In the genomic region with DNA sequence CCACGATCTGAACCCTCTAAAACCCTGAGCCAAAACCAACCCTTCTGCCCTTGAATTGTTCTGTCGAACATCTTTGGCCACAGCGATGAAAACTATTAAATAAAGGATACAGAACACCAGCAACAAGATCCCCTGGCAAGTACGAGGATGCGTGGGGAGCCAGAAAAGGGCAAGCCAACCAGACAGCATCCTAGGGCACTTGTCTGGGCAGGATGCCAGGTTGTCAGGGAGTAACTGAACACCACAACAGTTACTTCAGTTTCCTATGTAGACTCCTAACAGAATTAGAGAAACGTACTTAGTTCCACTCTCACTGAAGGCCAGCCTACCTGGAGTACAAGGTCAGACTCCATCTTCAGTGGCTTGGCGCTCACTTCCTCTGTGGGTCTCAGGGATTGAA, we compare ENCODE assay signal across 17 mouse cellular contexts.
DNase-seq lines count a peak whose midpoint lies in the region; ATAC-seq and TF ChIP-seq lines count a peak whose summit lies in the region.
"Had no signal": no experiment of that assay in that cellular context is flagged by ENCODE, and none has a peak within 500 bp of the region (broad histone marks: within the 10 kb centered on the region; RNA-seq: fewer than 3 reads in every experiment).

No protein-coding gene starts in this region.

- H3K27me3 ChIP-seq in lung, postnatal 0 days (replicated peaks; ENCODE audit: insufficient read depth, low read length) = no peaks in the 10 kb centered on the region
- peaks cover 11% of the 10 kb centered on the region for H3K27me3 ChIP-seq in limb, embryonic 10.5 days (ENCODE audit: low read depth, poor library complexity, severe bottlenecking)
- H3K27me3 ChIP-seq: hindbrain, embryonic 15.5 days had no signal

- H3K9me3 ChIP-seq in lung, postnatal 0 days (ENCODE audit: low read length) = no peaks in the 10 kb centered on the region
- H3K9me3 ChIP-seq in limb, embryonic 10.5 days (replicated peaks) = no peaks in the 10 kb centered on the region
- H3K9me3 ChIP-seq: heart, embryonic 13.5 days; hindbrain, embryonic 15.5 days had no signal

- no peaks in the 10 kb centered on the region for H3K36me3 ChIP-seq in lung, postnatal 0 days (ENCODE audit: insufficient read depth, low read length)
- H3K36me3 ChIP-seq in limb, embryonic 10.5 days = no peaks in the 10 kb centered on the region
- H3K36me3 ChIP-seq: heart, embryonic 13.5 days; hindbrain, embryonic 15.5 days had no signal

- TF ChIP-seq EP300 in lung, postnatal 0 days (IDR thresholded peaks at IDR 0.05) = no peak

- no peak for TF ChIP-seq CTCF in lung, postnatal 0 days (IDR thresholded peaks at IDR 0.05)
- TF ChIP-seq CTCF in gastrocnemius, adult 2 months (IDR thresholded peaks at IDR 0.05) = no peak

- H3K4me2 ChIP-seq in lung, postnatal 0 days (replicated peaks; ENCODE audit: low read depth, low read length) = no peak overlapping the region
- H3K4me2 ChIP-seq: heart, embryonic 13.5 days; hindbrain, embryonic 15.5 days had no signal

- H3K27ac ChIP-seq in lung, postnatal 0 days (ENCODE audit: low read length) = no peak overlapping the region
- no peak overlapping the region for H3K27ac ChIP-seq in gastrocnemius, adult 2 months
- H3K27ac ChIP-seq in limb, embryonic 10.5 days = no peak overlapping the region
- H3K27ac ChIP-seq: heart, embryonic 13.5 days; hindbrain, embryonic 15.5 days had no signal

- WGBS in lung, postnatal 0 days = 76% methylated on average over 7 of the region's 7 CpGs
- 94% methylated on average over 7 of the region's 7 CpGs for WGBS in limb, embryonic 10.5 days

- intact Hi-C loops in gastrocnemius, adult 2 months (cut with DNase I) = no loop called here

- ATAC-seq in lung, postnatal 0 days = no peak
- ATAC-seq: forebrain, embryonic 14.5 days; intestine, embryonic 16.5 days had no signal

- no peak overlapping the region for H3K9ac ChIP-seq in lung, postnatal 0 days (replicated peaks; ENCODE audit: low read depth)
- H3K9ac ChIP-seq: heart, embryonic 13.5 days; hindbrain, embryonic 15.5 days had no signal

- no peak overlapping the region for H3K4me3 ChIP-seq in lung, postnatal 0 days (ENCODE audit: low read depth, low read length)
- no peak overlapping the region for H3K4me3 ChIP-seq in gastrocnemius, adult 2 months
- no peak overlapping the region for H3K4me3 ChIP-seq in limb, embryonic 10.5 days
- H3K4me3 ChIP-seq: heart, embryonic 13.5 days; hindbrain, embryonic 15.5 days had no signal

- DNase-seq in lung, postnatal 10 days = peak; percentile 1
- no peak for DNase-seq in lung, postnatal 0 days (ENCODE audit: low spot score)
- DNase-seq in gastrocnemius, adult 2 months = peak; percentile 61
- peak; percentile 9 for DNase-seq in gastrocnemius, postnatal 25 days
- peak; percentile 24 for DNase-seq in testis, postnatal 14 days (ENCODE audit: low spot score)
- DNase-seq in limb, embryonic 10.5 days (ENCODE audit: low spot score) = no peak
- DNase-seq in kidney, adult 11 months = no peak
- DNase-seq in spleen, postnatal 4 days (ENCODE audit: low spot score in 2 of 2) = no peak
- DNase-seq: adrenal gland, postnatal 25 days; cerebellum, adult 18-20 months; cerebellum, adult 9-11 months; cerebellum, postnatal 36 days; heart, postnatal 36 days had no signal

- no peaks in the 10 kb centered on the region for H3K4me1 ChIP-seq in lung, postnatal 0 days (ENCODE audit: insufficient read depth, low read depth, low read length)
- no peaks in the 10 kb centered on the region for H3K4me1 ChIP-seq in limb, embryonic 10.5 days
- H3K4me1 ChIP-seq: heart, embryonic 13.5 days; hindbrain, embryonic 15.5 days had no signal

Comparison
In these comparisons a context has a peak if more than half of its experiments do, and no peak if none do; other contexts are left out.
1. DNase-seq: peak in lung, postnatal 10 days (single experiment), gastrocnemius, adult 2 months (single experiment), gastrocnemius, postnatal 25 days (single experiment) and testis, postnatal 14 days (single experiment); none in lung, postnatal 0 days (single experiment), limb, embryonic 10.5 days (single experiment), kidney, adult 11 months (single experiment) and spleen, postnatal 4 days (0 of 2).